ENCODE assay signal across 16 mouse cellular contexts in genomic region chr11:109270366-109270765, GRCm38 (mm10). TPM values are rescaled to one million over a fixed set of nuclear protein-coding genes. Genes with fewer than 3 reads are reported as not detected.
DNase-seq lines count a peak whose midpoint lies in the region; ATAC-seq and TF ChIP-seq lines count a peak whose summit lies in the region.
"Had no signal": no experiment of that assay in that cellular context is flagged by ENCODE, and none has a peak within 500 bp of the region (broad histone marks: within the 10 kb centered on the region; RNA-seq: fewer than 3 reads in every experiment).

No protein-coding gene starts in this region.

- peaks cover 5% of the 10 kb centered on the region; the same call in 1 of the 2 replicates for H3K4me1 ChIP-seq in intestine, embryonic 14.5 days (replicated peaks; ENCODE audit: control insufficient read depth, insufficient read depth, low read length)
- H3K4me1 ChIP-seq in intestine, postnatal 0 days (replicated peaks; ENCODE audit: control insufficient read depth, insufficient read depth, low read length) = no peaks in the 10 kb centered on the region
- H3K4me1 ChIP-seq: forebrain, embryonic 13.5 days had no signal

- TF ChIP-seq CTCF in intestine, postnatal 0 days (IDR thresholded peaks at IDR 0.05; ENCODE audit: low read depth) = no peak
- TF ChIP-seq CTCF in left cerebral cortex, adult 2 months (IDR thresholded peaks at IDR 0.05) = no peak

- no peak overlapping the region for H3K4me3 ChIP-seq in intestine, embryonic 14.5 days (ENCODE audit: low read depth, low read length)
- no peak overlapping the region for H3K4me3 ChIP-seq in intestine, postnatal 0 days (ENCODE audit: low read depth, low read length)
- H3K4me3 ChIP-seq in macrophage (ENCODE audit: inconsistent target) = no peak overlapping the region
- no peak overlapping the region for H3K4me3 ChIP-seq in left cerebral cortex, adult 2 months
- H3K4me3 ChIP-seq: embryonic facial prominence, embryonic 13.5 days; forebrain, embryonic 13.5 days; myocyte had no signal

- H3K9me3 ChIP-seq in intestine, embryonic 14.5 days (ENCODE audit: control insufficient read depth, low read length) = no peaks in the 10 kb centered on the region
- H3K9me3 ChIP-seq in intestine, postnatal 0 days (ENCODE audit: control insufficient read depth) = no peaks in the 10 kb centered on the region
- H3K9me3 ChIP-seq: embryonic facial prominence, embryonic 13.5 days; forebrain, embryonic 13.5 days had no signal

- no peak overlapping the region for H3K4me2 ChIP-seq in intestine, embryonic 14.5 days (ENCODE audit: low read length)
- H3K4me2 ChIP-seq in intestine, postnatal 0 days (replicated peaks; ENCODE audit: low read depth) = no peak overlapping the region
- H3K4me2 ChIP-seq: embryonic facial prominence, embryonic 13.5 days; forebrain, embryonic 13.5 days; heart, embryonic 11.5 days had no signal

- no peak for ATAC-seq in intestine, embryonic 14.5 days (replicated peaks; ENCODE audit: low FRiP score, low TSS enrichment, low read depth)
- ATAC-seq in intestine, postnatal 0 days = no peak
- ATAC-seq in granulocyte monocyte progenitor cell, adult 5-6 weeks (replicated peaks; ENCODE audit: poor library complexity, severe bottlenecking) = peak; percentile 67
- ATAC-seq: forebrain, embryonic 13.5 days had no signal

- intact Hi-C loops in left cerebral cortex, adult 2 months (cut with DNase I) = no loop called here

- no peak for DNase-seq in intestine, embryonic 14.5 days (ENCODE audit: low spot score)
- peak; percentile 17 for DNase-seq in MN1 (ENCODE audit: low spot score)
- DNase-seq in left cerebral cortex, adult 2 months (ENCODE audit: extremely low spot score in 1 of 2, low spot score in 2 of 2) = no peak
- DNase-seq in lung, postnatal 36 days = no peak
- no peak for DNase-seq in frontal cortex, adult 2 months (ENCODE audit: extremely low spot score in 1 of 2, low spot score in 1 of 2)
- DNase-seq: cerebellum, adult 9-11 months; gastrocnemius, postnatal 10 days; heart, postnatal 36 days; kidney, adult 9 months had no signal

- no peaks in the 10 kb centered on the region for H3K79me2 ChIP-seq in macrophage (ENCODE audit: inconsistent target)

- WGBS in intestine, embryonic 14.5 days = 42% methylated on average over 8 of the region's 8 CpGs
- WGBS in intestine, postnatal 0 days = 58% methylated on average over 8 of the region's 8 CpGs
- WGBS in macrophage (ENCODE audit: missing documents) = 32% methylated on average over 8 of the region's 8 CpGs

- peak overlapping the region; percentile 11; the same call in 1 of the 2 replicates for H3K27ac ChIP-seq in intestine, embryonic 14.5 days (ENCODE audit: low read depth)
- H3K27ac ChIP-seq in intestine, postnatal 0 days (ENCODE audit: low read depth, low read length) = no peak overlapping the region
- peak overlapping the region; percentile 63; the same call in 1 of the 2 replicates for H3K27ac ChIP-seq in macrophage
- H3K27ac ChIP-seq in left cerebral cortex, adult 2 months = no peak overlapping the region

- no peaks in the 10 kb centered on the region for H3K27me3 ChIP-seq in intestine, embryonic 14.5 days (replicated peaks; ENCODE audit: control insufficient read depth, insufficient read depth, low read length)
- H3K27me3 ChIP-seq in intestine, postnatal 0 days (replicated peaks; ENCODE audit: control insufficient read depth, insufficient read depth, low read length) = no peaks in the 10 kb centered on the region
- H3K27me3 ChIP-seq: embryonic facial prominence, embryonic 13.5 days; forebrain, embryonic 13.5 days had no signal

- no peak overlapping the region for H3K9ac ChIP-seq in intestine, embryonic 14.5 days (ENCODE audit: low read length)
- H3K9ac ChIP-seq in intestine, postnatal 0 days (ENCODE audit: low read depth, low read length) = no peak overlapping the region
- H3K9ac ChIP-seq: embryonic facial prominence, embryonic 13.5 days; forebrain, embryonic 13.5 days had no signal

- H3K36me3 ChIP-seq in intestine, embryonic 14.5 days (ENCODE audit: control insufficient read depth, insufficient read depth, low read length) = no peaks in the 10 kb centered on the region
- no peaks in the 10 kb centered on the region for H3K36me3 ChIP-seq in intestine, postnatal 0 days (ENCODE audit: control insufficient read depth, insufficient read depth)
- no peaks in the 10 kb centered on the region for H3K36me3 ChIP-seq in macrophage (ENCODE audit: inconsistent target)
- H3K36me3 ChIP-seq: embryonic facial prominence, embryonic 13.5 days had no signal

RNA-seq across cellular contexts. Expression of gene Rgs9, which starts 27.6 kb away (rescaled TPM):
- polyA plus RNA-seq in intestine, embryonic 14.5 days (2014; fragmentation: Nextera tagmentation; extraction: Ambion mirVana) = 4.7 and 5.0 TPM in 2 replicates
- polyA plus RNA-seq in intestine, postnatal 0 days (2015; fragmentation: Nextera tagmentation; extraction: Ambion mirVana) = 2.6 and 2.8 TPM in 2 replicates
- not detected in 2 replicates for total RNA-seq in granulocyte monocyte progenitor cell, adult 5-6 weeks (2014; fragmentation: Nextera tagmentation)
- total RNA-seq in granulocyte monocyte progenitor cell, adult 5-6 weeks (2017) = not detected in 2 replicates
- 10 to 100 TPM in 4 of 26 experiments, 1 to 10 TPM in 11, under 1 TPM in 6, not detected in 5; 0.20 to 10.7 (median 2.3) TPM for total RNA-seq in macrophage (2018; cell fraction: chromatin; rRNA removed)
- total RNA-seq in macrophage (2018; cell fraction: cytosol; rRNA removed) = 1 to 10 TPM in 3 of 26 experiments, under 1 TPM in 12, not detected in 11; 0.06 to 2.2 (median 0.43) TPM
- total RNA-seq in macrophage (2018; cell fraction: nucleus; rRNA removed) = 1 to 10 TPM in 15 of 26 experiments, under 1 TPM in 6, not detected in 5; 0.26 to 9.0 (median 1.7) TPM
- polyA plus RNA-seq in macrophage (2018) = 0.32 TPM in 1 of 3 replicates, not detected in the others
- 10 to 100 TPM; 20.3 to 44.5 TPM for total RNA-seq in left cerebral cortex, adult 2 months (2021)
- 19.7 and 24.3 TPM in 2 replicates for polyA plus RNA-seq in frontal cortex, adult 2 months (2012; rRNA removed)
- polyA plus RNA-seq: myocyte had no signal

Comparison
In these comparisons a context has a peak if more than half of its experiments do, and no peak if none do; other contexts are left out.
1. H3K27ac ChIP-seq: peak in intestine, embryonic 14.5 days (single experiment) and macrophage (single experiment); none in intestine, postnatal 0 days (single experiment) and left cerebral cortex, adult 2 months (single experiment).